Mouse (Mus musculus) layer of hippocampus, postnatal 10 days (tissue): ENCODE measurements around the gene Gm9611. TPM values are rescaled to one million over a fixed set of nuclear protein-coding genes. Genes with fewer than 3 reads are reported as not detected.
"Not testable (repeated sequence)": the region's sequence is repeated elsewhere in the genome, so short reads cannot be mapped to it uniquely, and the experiment has no call there.

Experiments used
- DNase-seq, 2 experiments: peaks; one replicate each; pipeline ENCODE4 v3.0.0; 2021; ENCODE audit warnings: low spot score in 2 of 2
- long read RNA-seq: library from polyadenylated mRNA; stranded (forward); transcript quantifications from one replicate; pipeline ENCODE4 v2.0.0, GENCODE M21; 2023
- microRNA-seq, 2 experiments: library from miRNA; unstranded; fragments of <30 nt; microRNA quantifications; one replicate each; pipeline ENCODE4 v1.2.0; 2021
- total RNA-seq, 2 experiments: library from RNA; stranded (reverse); gene quantifications; 2 replicates each; pipeline ENCODE4 v1.2.3; 2021

Gm9611 gene
- total RNA-seq, result not detected
- long read RNA-seq, result 0 reads

- DNase-seq, result not testable (repeated sequence)
Measured at GRCm38 (mm10) chr14:42297258-42297657, at the start of gene Gm9611. Gm9611 (minus strand) TSS chr14:42297358.

DNA sequence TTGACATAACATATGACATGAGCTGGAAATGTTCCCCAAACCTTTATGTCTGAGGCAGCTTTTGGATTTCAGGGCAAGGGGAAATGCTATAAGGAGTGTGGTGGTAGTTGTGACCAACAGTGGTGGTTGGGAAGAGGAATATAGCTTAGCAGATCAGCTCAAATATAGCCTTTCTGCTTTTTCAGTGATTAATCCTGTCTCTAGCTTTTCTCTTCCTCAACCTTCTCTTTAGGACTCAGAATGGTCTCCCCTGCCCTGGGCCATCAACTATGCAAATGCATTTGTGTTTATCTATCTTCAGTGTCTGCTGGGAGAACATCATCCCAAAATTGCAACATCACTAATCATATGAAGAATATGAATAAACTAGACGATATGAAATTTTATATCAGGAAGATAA is 12.8 kb upstream of the Gm9611 start, which contains the start of gene Gm7995:
Gm7995 (plus strand) TSS at position 301 of the 400 bp plus-strand sequence.
- not testable (repeated sequence) for DNase-seq

DNA sequence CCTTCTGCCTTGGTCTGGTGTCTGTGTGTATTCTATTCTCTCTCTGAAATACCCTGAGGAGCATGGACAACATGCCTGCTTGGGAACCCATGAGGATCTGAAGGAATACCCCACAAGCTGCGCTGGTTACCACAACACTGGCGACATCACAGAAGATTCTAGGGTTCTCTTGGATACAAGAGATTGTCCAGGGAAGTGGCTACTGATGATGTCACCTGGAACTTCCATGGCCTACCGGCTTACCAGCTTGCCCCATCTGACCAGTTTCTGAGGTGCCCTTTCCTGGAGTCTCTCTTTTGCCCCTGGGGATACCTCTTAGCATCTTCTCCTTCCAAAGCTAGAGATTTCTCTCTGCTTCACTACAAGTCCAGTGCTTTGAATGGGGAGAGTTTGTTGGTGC is 37.2 kb downstream of the Gm9611 start, which contains the start of gene Gm17026:
Gm17026 (minus strand) TSS at position 101 of the 400 bp plus-strand sequence.
- not testable (repeated sequence) for DNase-seq

Small RNAs within 50 kb of the gene (microRNA-seq; reads per million reads assigned to microRNA genes)
- gene Gm25208 (0 reads per million in 2 experiments), gene Gm25892 (0 reads per million in 2 experiments)

Other genes starting within 250 kb of the Gm9611 start
- not detected for gene Gm7951, start 180.0 kb downstream of the Gm9611 start, total RNA-seq
- not detected for gene Gm17027, start 134.7 kb downstream of the Gm9611 start, total RNA-seq
- gene Gm3573, start 106.6 kb downstream of the Gm9611 start, total RNA-seq, result 1 to 10 TPM; 2.5 to 3.3 TPM
- gene Gm17026, start 37.3 kb downstream of the Gm9611 start, total RNA-seq, result not detected
- not detected for gene Gm7995, start 12.9 kb upstream of the Gm9611 start, total RNA-seq
- gene Gm8005, start 142.3 kb upstream of the Gm9611 start, total RNA-seq, result not detected
- gene Gm8011, start 166.5 kb upstream of the Gm9611 start, total RNA-seq, result not detected
- not detected for gene Gm8020, start 205.0 kb upstream of the Gm9611 start, total RNA-seq
- not detected for gene Gm8024, start 226.9 kb upstream of the Gm9611 start, total RNA-seq